Mouse (Mus musculus) myocyte (in vitro differentiated cells): ENCODE data around the gene Nnat. TPM values are rescaled to one million over a fixed set of nuclear protein-coding genes. Genes with fewer than 3 reads are reported as not detected.

Experiments used
- H3K27me3 ChIP-seq: one replicate; pipeline ENCODE4 v1.6.1; 2011; ENCODE audit not compliant: control insufficient read depth, insufficient read depth, insufficient read length
- H3K36me3 ChIP-seq: one replicate; pipeline ENCODE4 v1.6.1; 2011; ENCODE audit not compliant: control insufficient read depth, insufficient read depth
- H3K4me2 ChIP-seq: one replicate; pipeline ENCODE4 v1.6.1; 2011; ENCODE audit warnings: low read depth, control low read depth
- H3K4me3 ChIP-seq: one replicate; pipeline ENCODE4 v1.5.1; 2011; ENCODE audit warnings: mild to moderate bottlenecking, control low read depth, moderate library complexity
- H3K79me2 ChIP-seq: one replicate; pipeline ENCODE4 v1.6.1; 2011; ENCODE audit not compliant: control insufficient read depth, insufficient read depth
- H3ac ChIP-seq: one replicate; pipeline ENCODE4 v1.6.1; 2011; ENCODE audit not compliant: control insufficient read depth, insufficient read length
- CEBPB ChIP-seq: IDR thresholded peaks from 2 replicates; pipeline ENCODE4 v1.6.1; 2011; ENCODE audit warnings: mild to moderate bottlenecking, moderate library complexity; ENCODE audit not compliant: poor library complexity, insufficient read depth, severe bottlenecking
- E2F4 ChIP-seq: IDR thresholded peaks from one replicate; pipeline ENCODE4 v1.6.1; 2011; ENCODE audit warnings: mild to moderate bottlenecking, control low read depth, moderate library complexity; ENCODE audit not compliant: insufficient read depth
- MAX ChIP-seq: IDR thresholded peaks from one replicate; pipeline ENCODE4 v1.6.1; 2011; ENCODE audit warnings: low read depth, mild to moderate bottlenecking, control low read depth
- MYOD1 ChIP-seq, 3 experiments: IDR thresholded peaks; one replicate each; pipeline ENCODE4 v1.6.1; 2011; ENCODE audit warnings: control low read depth in 2 of 3, low read depth in 2 of 3, mild to moderate bottlenecking in 2 of 3, moderate library complexity in 1 of 3; ENCODE audit not compliant: insufficient read length in 2 of 3, control insufficient read depth in 1 of 3
- MYOG ChIP-seq, 3 experiments: IDR thresholded peaks; one replicate each; pipeline ENCODE4 v1.6.1; 2011; ENCODE audit warnings: control low read depth in 2 of 3, low read depth in 2 of 3, mild to moderate bottlenecking in 2 of 3; ENCODE audit not compliant: insufficient read length in 2 of 3, control insufficient read depth in 1 of 3, insufficient read depth in 1 of 3
- POLR2A ChIP-seq: IDR thresholded peaks from one replicate; pipeline ENCODE4 v1.6.1; 2011; ENCODE audit warnings: low read depth, mild to moderate bottlenecking, control low read depth, moderate library complexity; ENCODE audit not compliant: insufficient read length
- POLR2AphosphoS2 ChIP-seq: IDR thresholded peaks from one replicate; pipeline ENCODE4 v1.6.1; 2011; ENCODE audit warnings: low read depth, control low read depth; ENCODE audit not compliant: insufficient read length
- REST ChIP-seq: IDR thresholded peaks from one replicate; pipeline ENCODE4 v1.6.1; 2011; ENCODE audit warnings: mild to moderate bottlenecking, control low read depth, moderate library complexity; ENCODE audit not compliant: insufficient read depth, insufficient read length
- SRF ChIP-seq: IDR thresholded peaks from one replicate; pipeline ENCODE4 v1.6.1; 2011; ENCODE audit warnings: low read depth; ENCODE audit not compliant: control insufficient read depth, insufficient read length
- TCF12 ChIP-seq: IDR thresholded peaks from one replicate; pipeline ENCODE4 v1.6.1; 2011; ENCODE audit warnings: mild to moderate bottlenecking, control low read depth; ENCODE audit not compliant: poor library complexity, insufficient read depth, severe bottlenecking
- TCF3 ChIP-seq: IDR thresholded peaks from one replicate; pipeline ENCODE4 v1.6.1; 2011; ENCODE audit warnings: low read depth, control low read depth; ENCODE audit not compliant: insufficient read length
- USF1 ChIP-seq: IDR thresholded peaks from one replicate; pipeline ENCODE4 v1.6.1; 2011; ENCODE audit warnings: low read depth, mild to moderate bottlenecking, control low read depth, moderate library complexity
- polyA plus RNA-seq: library from polyadenylated mRNA; unstranded; fragments of >200 nt; fragmentation: generic; extraction: Trizol; gene quantifications from one replicate; pipeline ENCODE4 v1.2.1, GENCODE M21; 2012; ENCODE audit warnings: missing spikeins

Nnat gene
- polyA plus RNA-seq, 1 experiment, result 1.1 TPM

GRCm38 (mm10) chr2:157518451-157518850 is 41.4 kb upstream of the Nnat start:
- no peak overlapping the region for H3K4me2 ChIP-seq
- H3K4me3 ChIP-seq, result no peak overlapping the region
- no peaks in the 10 kb centered on the region for H3K36me3 ChIP-seq
- no peaks in the 10 kb centered on the region for H3K79me2 ChIP-seq
- peaks cover 67% of the 10 kb centered on the region for H3K27me3 ChIP-seq
- H3ac ChIP-seq, result no peak overlapping the region
- TF ChIP-seq MYOG (IDR thresholded peaks at IDR 0.05; ENCODE audit: control insufficient read depth in 1 of 3, insufficient read depth in 1 of 3, insufficient read length in 2 of 3, low read depth in 2 of 3), result no peak
- TF ChIP-seq TCF12, result no peak
- TF ChIP-seq USF1, result no peak
- TF ChIP-seq CEBPB, result no peak
- no peak for TF ChIP-seq MAX
- no peak for TF ChIP-seq SRF
- TF ChIP-seq E2F4, result no peak
- TF ChIP-seq POLR2A, result no peak
- no peak for TF ChIP-seq TCF3
- no peak for TF ChIP-seq MYOD1 (IDR thresholded peaks at IDR 0.05; ENCODE audit: control insufficient read depth in 1 of 3, insufficient read length in 2 of 3, low read depth in 2 of 3)
- TF ChIP-seq POLR2AphosphoS2, result no peak
- no peak for TF ChIP-seq REST

GRCm38 (mm10) chr2:157519452-157519851 is 40.4 kb upstream of the Nnat start:
- Histone ChIP-seq H3K79me2 (no peaks in the 10 kb centered on the region), H3K4me3 (no peak overlapping the region), H3K36me3 (no peaks in the 10 kb centered on the region), H3K4me2 (no peak overlapping the region), H3K27me3 (peaks cover 72% of the 10 kb centered on the region), H3ac (no peak overlapping the region)
- TF ChIP-seq TCF12 (no peak), POLR2A (no peak), CEBPB (no peak), SRF (no peak), MYOD1 (IDR thresholded peaks at IDR 0.05; ENCODE audit: control insufficient read depth in 1 of 3, insufficient read length in 2 of 3, low read depth in 2 of 3) (no peak), USF1 (no peak), E2F4 (no peak), REST (no peak), MYOG (IDR thresholded peaks at IDR 0.05; ENCODE audit: control insufficient read depth in 1 of 3, insufficient read depth in 1 of 3, insufficient read length in 2 of 3, low read depth in 2 of 3) (no peak), MAX (no peak), TCF3 (no peak), POLR2AphosphoS2 (no peak)

DNA sequence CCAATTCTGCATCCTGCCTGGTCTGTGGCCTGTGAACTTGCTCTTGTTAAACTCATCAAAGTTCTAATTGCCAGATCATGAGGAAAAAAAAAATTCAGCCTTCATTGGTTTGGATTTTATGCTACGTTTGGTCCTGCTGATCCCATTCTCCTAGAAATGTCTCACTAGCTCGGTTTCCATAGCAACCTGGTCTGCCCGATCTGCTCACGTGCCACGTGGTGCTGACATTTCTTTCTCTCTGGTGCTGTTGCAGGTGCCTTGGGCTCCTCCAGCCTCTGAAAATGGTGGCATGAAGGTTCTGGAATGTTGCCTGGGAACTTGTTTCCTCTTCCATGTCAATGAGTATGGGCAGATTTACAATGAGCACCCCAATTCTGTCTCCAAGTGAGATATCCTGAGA is 39.4 kb upstream of the Nnat start:
- H3K4me3 ChIP-seq, result no peak overlapping the region
- no peaks in the 10 kb centered on the region for H3K79me2 ChIP-seq
- no peaks in the 10 kb centered on the region for H3K36me3 ChIP-seq
- no peak for TF ChIP-seq SRF
- H3ac ChIP-seq, result no peak overlapping the region
- no peak overlapping the region for H3K4me2 ChIP-seq
- H3K27me3 ChIP-seq, result peaks cover 69% of the 10 kb centered on the region

DNA sequence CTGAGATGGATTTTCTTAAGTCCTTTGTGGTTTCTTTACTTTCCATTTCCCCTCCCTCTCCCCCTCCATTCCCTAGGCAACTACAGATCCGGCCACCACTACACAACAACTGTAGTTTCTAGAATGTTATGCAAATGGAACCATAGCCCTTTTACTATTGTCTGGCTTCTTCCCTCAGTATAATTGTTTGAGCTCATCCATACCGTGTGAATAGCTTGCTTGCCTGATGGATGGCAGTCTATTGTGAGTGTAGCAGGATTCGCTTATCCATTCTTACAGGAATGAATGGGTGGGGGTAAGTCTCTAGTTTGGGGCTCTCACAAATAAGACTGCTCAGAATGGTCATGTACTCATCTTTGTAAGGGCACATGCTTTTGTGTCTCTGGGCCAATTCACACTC is 37.3 kb upstream of the Nnat start:
- Histone ChIP-seq H3ac (no peak overlapping the region), H3K4me2 (no peak overlapping the region), H3K36me3 (no peaks in the 10 kb centered on the region), H3K27me3 (peaks cover 65% of the 10 kb centered on the region), H3K4me3 (no peak overlapping the region), H3K79me2 (no peaks in the 10 kb centered on the region)
- TF ChIP-seq MAX, result no peak
- no peak for TF ChIP-seq CEBPB
- no peak for TF ChIP-seq E2F4
- no peak for TF ChIP-seq USF1
- no peak for TF ChIP-seq MYOG (IDR thresholded peaks at IDR 0.05; ENCODE audit: control insufficient read depth in 1 of 3, insufficient read depth in 1 of 3, insufficient read length in 2 of 3, low read depth in 2 of 3)
- no peak for TF ChIP-seq SRF
- no peak for TF ChIP-seq POLR2AphosphoS2
- TF ChIP-seq POLR2A, result no peak
- no peak for TF ChIP-seq TCF3
- TF ChIP-seq MYOD1 (IDR thresholded peaks at IDR 0.05; ENCODE audit: control insufficient read depth in 1 of 3, insufficient read length in 2 of 3, low read depth in 2 of 3), result no peak
- TF ChIP-seq TCF12, result no peak
- TF ChIP-seq REST, result no peak

GRCm38 (mm10) chr2:157530056-157530955 is 29.6 kb upstream of the Nnat start:
- Histone ChIP-seq H3ac (no peak overlapping the region), H3K36me3 (no peaks in the 10 kb centered on the region), H3K27me3 (peaks cover 36% of the 10 kb centered on the region), H3K4me2 (no peak overlapping the region), H3K79me2 (no peaks in the 10 kb centered on the region), H3K4me3 (no peak overlapping the region)
- TF ChIP-seq REST, result no peak
